Mouse (Mus musculus) Muller cell, postnatal 12 days (primary cell): ENCODE measurements around the gene Cryba2.

Experiments
- DNase-seq: peaks from one replicate; pipeline ENCODE4 v3.0.0-alpha.2; 2015; ENCODE audit errors: inconsistent ontology term

The Cryba2 gene

DNA sequence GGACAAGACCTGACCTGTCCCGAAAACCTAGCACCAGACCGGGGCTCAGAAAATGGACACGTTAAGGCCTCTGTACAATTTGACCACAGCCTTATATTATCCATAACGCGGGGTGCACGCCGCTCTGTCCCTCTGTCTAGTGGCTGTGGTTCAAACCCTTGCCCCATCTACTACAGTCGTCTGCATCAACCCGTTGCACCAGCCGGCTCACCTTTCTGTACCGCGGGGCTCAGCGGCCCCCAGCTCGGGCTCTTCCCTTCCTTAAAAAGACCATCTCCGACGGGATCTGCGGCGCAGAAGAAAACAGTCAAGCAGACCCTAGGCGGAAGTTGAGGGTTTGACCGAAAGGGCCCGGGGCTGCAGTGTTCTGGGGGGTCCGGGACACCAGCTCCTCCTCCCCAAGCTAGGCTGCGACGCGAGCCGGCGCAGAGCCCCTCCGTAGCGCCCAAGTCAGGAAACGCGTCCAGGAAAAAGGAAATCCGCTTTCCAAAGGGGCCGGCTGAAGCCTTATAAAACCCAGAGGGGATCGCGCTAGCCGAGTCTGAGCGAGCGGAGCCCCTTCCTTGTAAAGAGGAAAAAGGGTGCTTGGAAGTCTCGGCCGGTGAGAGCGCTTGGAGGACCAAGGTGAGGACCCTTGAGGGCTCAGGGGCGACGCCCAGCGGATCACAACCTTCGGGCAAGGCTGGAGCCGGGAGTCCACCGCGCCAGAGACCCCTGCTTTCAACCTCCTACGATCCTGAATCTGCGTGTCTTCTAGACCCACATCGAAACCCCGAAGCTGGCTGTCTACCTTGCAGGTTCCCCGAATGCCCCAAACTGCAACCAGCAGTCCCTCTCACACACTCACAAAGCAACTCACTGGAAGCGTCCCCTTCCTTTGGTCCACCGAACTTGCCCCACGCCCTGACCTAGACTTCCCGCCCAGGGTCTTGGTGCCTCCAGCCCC is 8.5 kb downstream of the Cryba2 start:
- no peak for DNase-seq

DNA sequence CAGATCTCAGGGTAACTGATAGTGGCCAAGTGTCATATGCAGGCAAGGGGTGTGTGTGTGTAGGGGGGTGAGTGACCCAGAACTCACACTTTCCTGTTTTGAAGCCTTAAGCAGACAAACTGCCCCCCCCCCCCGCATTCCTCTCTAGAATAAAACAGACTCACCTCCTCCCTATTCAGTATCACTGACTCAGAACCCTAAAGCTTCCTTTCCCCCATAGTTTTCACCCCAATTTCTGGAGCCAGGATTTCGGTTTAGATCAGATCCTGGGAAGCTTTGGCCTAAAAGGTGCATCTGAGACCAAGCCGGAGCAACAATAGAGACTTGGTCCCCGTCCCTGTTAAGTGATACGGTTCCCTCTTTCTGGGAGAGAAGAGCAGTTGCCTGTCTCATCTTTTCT is 9.5 kb downstream of the Cryba2 start:
- DNase-seq: no peak

DNA sequence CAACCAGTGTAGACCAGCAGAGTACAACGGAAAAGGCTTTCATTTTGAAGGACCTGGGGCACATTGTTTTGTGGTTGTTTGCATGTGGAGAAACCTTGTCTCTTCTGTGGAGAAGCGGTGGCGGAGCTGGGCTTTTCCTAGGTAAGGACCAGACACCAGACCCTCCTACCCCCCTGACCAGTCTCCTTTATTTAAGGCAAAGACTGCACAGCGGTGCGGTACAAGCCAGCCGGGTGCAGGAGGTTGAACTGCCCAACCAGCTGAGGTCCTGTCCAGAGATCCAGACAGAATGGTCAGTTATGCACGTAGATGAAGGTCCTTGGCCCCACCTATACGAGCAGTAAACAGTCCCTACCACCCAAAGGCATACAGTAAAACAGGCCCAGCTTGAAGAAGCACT is 10.1 kb downstream of the Cryba2 start:
- no peak for DNase-seq

DNA sequence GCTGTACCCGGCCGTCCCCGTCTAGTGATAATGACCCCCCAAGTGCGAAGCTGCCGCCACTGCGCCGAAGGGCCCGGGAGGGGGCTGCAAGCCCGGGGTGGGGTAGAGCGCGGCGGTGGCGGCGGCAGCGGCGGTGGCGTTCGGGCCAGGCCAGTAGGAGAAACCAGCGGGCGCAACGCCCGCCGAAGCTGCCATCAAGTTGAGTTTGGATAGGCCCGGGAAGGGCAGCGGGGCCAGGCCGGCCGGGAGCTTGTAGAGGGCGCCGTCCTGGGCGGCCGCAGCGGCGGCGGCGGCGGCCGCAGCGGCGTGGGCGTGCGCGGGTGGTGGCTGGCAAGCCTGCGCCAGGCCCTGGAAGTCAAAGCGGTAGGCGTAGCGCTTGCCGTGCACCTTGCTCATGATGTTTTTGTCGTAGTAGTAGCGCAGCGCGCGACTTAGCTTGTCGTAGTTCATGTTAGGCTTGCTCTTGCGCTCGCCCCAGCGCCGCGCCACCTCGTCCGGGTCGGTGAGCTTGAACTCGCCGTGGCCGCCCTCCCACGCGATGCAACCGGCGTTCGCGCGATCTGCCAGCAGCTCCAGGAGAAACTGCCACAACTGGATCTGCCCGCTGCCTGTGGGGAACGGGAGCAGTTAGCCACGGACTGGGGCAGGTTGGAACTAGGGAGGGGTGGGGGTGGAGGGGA is 10.7 kb downstream of the Cryba2 start:
- DNase-seq: no peak

DNA sequence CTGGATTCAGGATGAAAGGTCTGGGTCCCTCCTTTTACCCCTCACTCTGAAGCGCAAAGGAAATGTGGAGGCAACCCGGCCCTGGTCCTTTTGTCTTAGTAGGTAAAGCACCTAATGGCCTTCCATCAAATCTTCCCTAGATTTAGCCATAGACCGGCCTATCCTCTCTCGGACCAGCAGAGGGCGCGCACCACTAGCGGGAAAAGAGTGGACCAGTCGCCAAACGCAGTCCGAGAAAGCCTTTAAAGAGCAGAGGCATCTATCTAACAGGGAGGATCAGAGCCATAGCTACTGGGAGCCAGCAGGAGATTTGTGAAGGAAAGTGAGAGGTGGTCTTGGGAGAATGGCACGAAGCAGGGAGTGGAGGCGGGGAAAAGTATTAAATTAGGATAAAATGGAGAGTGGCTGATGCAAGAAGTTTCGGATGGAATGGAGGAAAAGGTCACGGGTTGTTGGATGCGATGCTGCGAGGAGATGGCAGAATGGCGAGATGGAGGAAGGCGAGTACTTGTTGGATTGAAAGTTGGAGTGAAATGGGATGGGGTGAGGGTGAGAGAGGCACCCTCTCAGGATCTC is 12.1 kb downstream of the Cryba2 start:
- DNase-seq: peak; percentile 54

DNA sequence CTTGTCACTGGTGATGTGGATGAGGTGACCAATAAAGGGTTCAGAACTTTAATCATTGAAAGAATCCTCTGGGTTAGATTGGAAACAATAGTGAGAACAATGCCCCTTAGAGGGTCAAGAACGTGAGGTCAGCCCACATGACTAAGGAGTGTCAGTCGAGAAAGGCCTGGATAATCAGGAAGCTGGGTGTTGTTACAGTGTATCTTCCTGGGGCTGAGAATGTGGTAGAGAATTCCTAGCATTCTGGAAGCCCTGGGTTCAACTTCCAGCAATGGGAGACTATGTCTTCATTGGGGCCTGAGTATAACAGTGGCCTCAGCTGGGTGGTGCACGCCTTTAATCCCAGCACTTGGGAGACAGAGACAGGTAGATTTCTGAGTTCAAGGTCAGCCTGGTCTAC is 15.7 kb downstream of the Cryba2 start:
- no peak for DNase-seq

DNA sequence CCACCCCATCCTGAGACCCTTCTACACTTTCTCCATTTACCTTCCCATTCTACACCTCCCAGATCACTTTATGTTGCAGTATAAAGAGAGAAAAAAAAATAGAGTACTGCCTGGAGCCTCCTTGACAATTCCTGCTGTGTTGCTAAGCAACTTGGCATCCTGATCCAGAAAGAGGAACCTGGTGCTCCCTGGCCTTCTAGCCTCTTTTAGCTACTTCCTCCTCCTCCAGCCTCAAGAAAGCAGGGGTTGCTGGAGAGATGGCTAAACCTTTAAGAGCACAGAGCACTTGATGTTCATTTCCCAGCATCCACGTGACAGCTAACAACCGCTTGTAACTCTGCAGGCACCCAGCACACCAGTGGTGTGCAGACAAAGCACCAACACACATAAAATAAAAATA is 20.7 kb downstream of the Cryba2 start:
- no peak for DNase-seq

DNA sequence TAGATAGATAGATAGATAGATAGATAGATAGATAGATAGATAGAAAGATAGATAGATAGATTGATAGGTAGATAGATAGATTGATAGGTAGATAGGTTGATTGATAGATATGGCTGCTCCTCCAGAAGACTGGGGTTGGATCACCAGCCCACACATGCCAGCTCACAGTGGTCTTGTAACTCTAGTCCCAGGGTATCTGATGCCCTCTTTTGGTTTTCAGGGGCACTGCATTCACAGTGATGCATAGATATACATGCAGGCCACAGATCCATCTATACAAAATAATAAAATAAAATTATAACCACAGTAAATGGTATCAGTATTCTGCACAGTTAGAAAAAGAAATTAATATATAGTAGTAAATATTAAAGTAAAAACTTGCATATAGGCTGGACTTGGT is 31.2 kb downstream of the Cryba2 start:
- no peak for DNase-seq

DNA sequence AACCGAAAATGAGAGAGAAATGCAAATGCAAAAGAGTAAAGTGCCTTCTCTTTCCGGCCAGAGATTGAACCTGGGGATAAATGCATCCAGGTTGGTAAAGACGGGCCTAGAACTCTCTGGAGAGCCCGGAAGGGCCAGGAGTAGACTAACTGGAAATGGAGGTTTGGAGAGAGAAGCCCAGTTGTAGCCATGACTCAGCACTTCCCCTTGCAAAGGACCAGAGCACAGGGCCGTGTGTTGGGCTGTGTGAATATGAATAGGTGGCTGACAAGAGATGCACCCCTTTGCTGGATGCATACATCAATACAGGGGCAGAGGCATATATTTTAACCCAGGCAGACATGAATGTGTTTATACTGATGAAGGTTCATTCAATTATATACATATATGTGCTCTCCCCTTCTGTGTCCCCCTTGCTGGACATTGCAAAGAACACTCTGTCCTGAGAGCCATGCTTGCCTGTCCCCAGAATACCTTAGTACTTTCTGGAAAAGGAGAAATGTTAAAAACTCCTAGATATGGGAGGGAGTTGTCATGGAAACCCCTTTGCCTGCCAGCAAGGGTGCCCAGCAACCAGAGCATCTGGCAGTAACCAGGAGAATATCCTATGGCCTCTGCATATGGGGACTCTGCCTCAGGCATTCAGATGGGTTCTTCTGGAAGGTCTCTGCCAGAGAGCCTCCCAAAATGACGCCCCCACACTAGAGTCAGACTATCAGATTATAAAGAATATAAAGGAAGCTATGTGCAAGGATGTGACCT is 33.5 kb downstream of the Cryba2 start:
- no peak for DNase-seq

DNA sequence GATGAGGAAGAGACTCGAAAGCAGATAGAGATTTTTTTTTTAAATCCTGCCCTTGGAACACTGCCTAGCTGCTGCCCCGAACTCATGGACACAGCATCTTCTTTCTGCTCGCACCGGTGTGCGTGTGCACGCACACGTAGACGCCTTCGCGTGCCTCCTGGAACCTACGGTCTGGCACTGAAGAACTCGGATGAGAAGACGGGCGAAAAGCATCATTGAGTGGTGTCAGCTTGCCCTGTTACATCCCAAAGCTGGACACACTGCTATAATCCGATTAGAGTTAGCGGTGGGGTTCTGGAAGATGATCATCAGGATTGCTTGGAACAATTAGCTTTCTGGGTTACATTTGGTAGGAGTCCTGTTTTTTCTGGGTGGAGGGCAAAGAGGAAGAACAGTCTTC is 34.1 kb downstream of the Cryba2 start:
- no peak for DNase-seq

DNA sequence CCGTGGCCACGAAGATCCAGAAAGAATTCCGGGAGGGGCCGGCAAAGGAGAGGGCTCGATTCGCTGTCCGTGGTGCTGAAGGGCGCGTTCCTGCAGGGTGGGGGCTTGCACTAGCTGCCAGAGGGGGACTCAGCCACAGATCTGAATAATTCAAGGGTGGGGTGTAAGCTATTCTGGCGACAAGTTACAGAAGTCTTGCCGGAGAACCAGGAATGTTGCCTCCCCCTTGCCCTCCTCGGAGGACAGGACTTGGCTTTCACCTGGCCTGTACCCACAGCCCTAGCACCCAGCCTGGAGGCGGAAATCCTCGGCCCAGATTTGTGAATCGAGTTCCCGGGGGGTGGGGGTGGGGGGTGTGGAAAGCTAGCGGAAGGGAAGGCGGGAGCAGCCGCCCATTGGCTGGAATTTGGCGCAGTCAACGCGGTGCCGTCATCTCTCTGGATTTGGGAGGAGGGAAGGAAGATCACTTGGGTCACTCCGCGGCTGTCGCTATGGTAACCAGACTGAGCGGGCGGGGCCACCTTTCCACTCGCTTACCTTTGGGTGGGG is 34.7 kb downstream of the Cryba2 start:
- DNase-seq: peak; percentile 91

DNA sequence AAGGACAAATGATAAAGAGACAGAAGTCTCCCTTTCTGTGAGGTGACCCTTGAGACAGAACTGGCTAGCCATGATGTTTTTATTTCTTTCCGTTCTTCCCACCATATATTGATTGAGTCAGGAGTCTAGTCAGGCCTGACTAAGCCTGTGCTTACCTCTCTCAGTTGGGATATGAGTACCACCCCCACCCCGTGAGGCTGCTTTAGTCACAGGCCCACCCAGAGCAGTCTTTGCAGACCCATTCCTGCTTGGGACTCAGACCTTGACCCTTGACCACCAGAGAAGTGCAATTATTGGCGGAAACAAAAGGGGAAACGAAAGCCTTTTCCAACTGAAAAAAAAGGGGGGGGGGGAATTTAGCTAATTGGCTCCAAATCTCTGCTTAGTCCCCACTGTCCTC is 35.3 kb downstream of the Cryba2 start:
- no peak for DNase-seq

DNA sequence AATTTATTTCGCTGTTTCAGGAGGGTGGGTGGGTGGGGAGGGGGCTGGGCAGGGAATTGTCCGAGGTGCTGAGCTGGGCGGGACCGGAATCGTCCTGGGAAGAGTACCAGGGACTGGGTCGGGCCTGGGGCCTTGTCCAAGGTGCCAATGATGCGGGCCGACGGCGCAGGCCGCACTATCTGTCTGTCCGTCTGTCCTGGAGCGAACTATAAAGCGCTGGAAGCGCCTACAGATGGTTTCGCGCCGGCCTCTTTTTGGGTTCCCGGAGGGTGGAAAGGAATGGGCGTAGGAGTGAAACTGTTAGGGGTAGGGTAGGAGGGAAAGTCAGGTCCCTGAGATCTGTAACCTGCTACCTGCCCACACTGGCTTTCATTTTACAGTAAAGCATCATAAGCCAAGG is 35.7 kb downstream of the Cryba2 start:
- no peak for DNase-seq

DNA sequence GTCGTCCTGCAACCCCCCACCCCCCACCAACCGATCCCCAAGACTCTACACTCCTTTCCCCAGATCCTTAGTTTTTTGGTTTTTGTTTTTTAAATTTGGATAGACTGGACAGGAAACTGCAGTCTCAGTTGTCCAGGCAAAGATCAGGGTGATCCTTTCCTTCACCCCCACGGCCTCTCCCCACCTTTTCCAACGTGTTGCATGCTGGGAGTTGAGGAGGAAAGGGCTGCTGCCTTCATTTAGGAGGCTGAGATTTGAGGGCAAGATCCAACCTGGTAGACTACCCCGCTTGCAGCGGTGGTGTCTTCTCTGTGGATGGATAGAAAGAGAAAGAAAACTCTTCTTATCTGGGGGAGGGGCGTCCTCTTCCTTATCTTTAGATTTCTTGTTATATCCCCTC is 36.2 kb downstream of the Cryba2 start:
- no peak for DNase-seq

DNA sequence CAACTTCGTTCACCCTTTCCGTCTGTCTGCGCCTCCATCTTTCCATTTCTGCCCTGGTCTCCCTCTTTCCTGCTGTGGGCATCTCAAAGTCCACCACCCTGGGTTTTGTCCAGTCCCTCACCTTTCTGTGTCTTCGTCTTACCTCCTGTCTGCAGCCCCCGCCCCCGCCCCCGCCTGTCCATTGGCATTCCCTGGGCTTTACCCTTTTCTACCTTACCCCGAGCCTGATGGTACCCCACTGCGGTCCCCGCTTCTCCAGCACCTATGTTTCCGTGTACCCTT is 36.6 kb downstream of the Cryba2 start:
- no peak for DNase-seq

DNA sequence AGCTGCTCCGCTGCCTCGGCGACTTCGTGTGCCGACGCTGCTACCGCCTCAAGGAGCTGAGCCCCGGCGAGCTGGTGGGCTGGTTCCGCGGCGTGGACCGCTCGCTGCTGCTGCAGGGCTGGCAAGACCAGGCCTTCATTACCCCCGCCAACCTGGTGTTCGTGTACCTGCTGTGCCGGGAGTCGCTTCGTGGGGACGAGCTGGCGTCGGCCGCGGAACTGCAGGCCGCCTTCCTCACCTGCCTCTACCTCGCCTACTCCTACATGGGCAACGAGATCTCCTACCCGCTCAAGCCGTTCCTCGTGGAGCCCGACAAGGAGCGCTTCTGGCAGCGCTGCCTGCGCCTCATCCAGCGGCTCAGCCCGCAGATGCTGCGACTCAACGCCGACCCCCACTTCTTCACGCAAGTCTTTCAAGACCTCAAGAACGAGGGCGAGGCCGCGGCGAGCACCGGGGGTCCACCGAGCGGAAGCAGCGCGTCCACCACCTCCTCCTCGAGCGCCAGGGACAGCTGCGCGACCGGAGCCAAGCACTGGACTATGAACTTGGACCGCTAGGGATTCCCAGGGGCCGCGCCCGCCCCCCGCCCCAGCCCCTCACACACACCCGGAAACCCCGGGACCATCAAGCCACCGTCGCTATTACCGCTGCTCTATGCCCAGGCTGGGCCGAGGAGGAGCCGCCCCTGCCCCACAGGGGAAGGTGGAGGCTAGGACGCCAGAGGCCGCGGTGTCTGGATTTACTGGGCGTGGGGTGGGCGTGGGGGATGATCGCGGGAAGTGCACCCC is 37.1 kb downstream of the Cryba2 start:
- no peak for DNase-seq

DNA sequence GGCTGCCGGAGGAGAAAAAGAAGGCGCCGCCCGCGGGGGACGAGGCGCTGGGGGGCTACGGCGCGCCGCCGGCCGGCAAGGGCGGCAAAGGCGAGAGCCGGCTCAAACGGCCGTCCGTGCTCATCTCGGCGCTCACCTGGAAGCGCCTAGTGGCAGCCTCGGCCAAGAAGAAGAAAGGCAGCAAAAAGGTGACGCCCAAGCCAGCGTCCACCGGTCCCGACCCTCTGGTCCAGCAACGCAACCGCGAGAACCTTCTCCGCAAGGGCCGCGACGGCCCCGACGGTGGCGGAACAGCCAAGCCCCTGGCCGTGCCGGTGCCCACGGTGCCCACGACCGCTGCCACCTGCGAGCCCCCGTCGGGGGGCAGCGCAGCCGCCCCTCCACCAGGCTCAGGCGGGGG is 37.8 kb downstream of the Cryba2 start:
- DNase-seq: no peak

DNA sequence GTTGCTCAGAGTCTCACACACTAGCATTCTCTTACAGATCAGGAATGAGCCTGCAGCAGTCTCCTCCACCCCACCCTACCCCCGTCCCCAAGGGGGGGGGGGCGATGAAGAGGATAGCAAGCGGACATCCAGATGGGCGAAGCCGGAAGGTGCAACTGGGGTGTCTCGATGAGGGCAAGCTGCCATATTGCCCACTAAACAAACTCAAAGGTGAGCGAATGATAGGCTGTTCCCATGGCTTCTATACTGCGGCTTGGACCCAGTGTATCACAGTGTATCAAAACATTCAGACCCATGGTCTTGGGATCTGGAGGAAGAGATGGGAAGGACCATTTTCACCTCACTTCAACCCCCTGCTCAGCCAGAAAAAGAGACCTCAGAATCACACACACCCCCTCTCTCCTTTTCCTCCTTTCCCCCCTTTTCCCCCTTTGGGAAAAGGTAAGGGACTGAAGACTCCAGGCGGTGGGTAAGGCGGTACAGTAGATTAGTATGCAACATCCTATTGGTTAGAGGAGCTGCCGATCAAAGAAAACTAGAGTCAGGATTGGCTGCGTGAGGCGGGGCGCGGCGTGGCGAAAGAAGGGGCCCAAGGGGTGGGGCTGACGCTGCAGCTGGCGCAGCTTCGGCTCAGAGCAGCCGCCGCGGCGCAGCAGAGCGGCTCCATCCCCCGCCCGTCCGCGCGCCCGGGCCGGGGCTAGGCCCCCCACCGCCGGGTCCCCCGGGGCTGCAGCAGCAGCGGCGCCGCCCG is 38.5 kb downstream of the Cryba2 start, which contains the start of gene Cdk5r2:
Cdk5r2 (plus strand) TSS at position 629 of the 751 bp plus-strand sequence.
- peak; percentile 92 for DNase-seq

DNA sequence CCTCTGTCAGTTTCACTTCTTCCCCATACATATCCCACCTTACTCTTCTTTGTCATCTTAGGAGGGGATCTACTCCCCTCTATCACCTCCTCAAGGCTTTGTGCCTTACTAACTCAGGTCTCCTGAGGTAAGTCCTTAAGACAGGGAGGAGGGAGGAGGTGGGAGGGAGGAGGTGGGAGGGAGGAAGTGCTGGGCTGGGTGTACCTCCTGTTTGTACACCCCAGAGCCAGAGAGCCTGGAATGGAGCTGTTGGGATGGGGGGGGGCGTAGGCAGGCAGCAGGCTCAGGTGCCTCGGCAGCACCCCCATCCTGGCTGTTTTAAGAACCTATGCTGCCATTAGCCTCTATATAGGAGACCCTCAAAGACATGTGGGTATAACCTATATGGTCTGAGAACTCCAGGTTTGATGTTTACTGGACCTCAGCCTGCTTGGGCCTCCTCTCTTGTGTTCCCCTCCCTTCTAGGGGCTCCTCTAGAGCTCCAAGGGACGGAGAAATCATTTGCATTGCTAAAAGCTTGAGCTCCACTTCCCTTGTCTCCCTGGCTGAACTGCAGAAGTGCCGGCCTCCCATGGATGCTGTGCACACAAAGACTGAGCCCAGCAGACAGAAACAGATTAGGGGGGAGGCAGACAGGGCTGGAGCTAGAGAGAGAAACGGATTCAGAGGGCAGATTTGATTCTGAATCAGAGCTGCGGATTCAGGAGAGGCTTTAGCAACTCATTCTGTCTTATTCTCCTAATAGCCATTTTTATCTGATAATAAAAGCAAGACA is 41.8 kb downstream of the Cryba2 start:
- no peak for DNase-seq

DNA sequence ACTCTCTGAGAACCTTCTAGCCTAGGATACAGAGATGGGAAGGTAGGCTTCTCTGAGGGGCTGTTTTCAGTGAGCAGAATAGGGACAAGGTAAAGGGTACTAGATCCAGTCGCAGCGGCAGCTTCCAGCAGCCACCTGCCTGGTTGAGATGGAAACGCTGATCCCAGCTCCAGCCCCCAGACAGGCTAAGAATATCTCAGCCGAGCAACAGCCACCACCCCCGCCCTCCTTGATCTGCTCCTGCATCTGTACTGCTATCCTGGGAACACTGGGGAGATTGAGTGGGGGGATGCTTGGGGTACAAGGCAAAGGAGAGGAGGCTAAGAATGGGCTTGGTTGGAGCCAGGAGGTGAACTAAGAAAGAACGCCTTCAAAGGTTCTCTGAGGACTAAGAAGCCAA is 42.7 kb downstream of the Cryba2 start:
- DNase-seq: no peak
